Mouse (Mus musculus) myocyte (in vitro differentiated cells): ENCODE results near the gene Fat2. TPM values are rescaled to one million over a fixed set of nuclear protein-coding genes. Genes with fewer than 3 reads are reported as not detected.

Experiments
- H3K27me3 ChIP-seq: one replicate; pipeline ENCODE4 v1.6.1; 2011; ENCODE audit not compliant: control insufficient read depth, insufficient read depth, insufficient read length
- H3K36me3 ChIP-seq: one replicate; pipeline ENCODE4 v1.6.1; 2011; ENCODE audit not compliant: control insufficient read depth, insufficient read depth
- H3K4me2 ChIP-seq: one replicate; pipeline ENCODE4 v1.6.1; 2011; ENCODE audit warnings: low read depth, control low read depth
- H3K4me3 ChIP-seq: one replicate; pipeline ENCODE4 v1.5.1; 2011; ENCODE audit warnings: mild to moderate bottlenecking, control low read depth, moderate library complexity
- H3K79me2 ChIP-seq: one replicate; pipeline ENCODE4 v1.6.1; 2011; ENCODE audit not compliant: control insufficient read depth, insufficient read depth
- H3ac ChIP-seq: one replicate; pipeline ENCODE4 v1.6.1; 2011; ENCODE audit not compliant: control insufficient read depth, insufficient read length
- CEBPB ChIP-seq: IDR thresholded peaks from 2 replicates; pipeline ENCODE4 v1.6.1; 2011; ENCODE audit warnings: mild to moderate bottlenecking, moderate library complexity; ENCODE audit not compliant: poor library complexity, insufficient read depth, severe bottlenecking
- E2F4 ChIP-seq: IDR thresholded peaks from one replicate; pipeline ENCODE4 v1.6.1; 2011; ENCODE audit warnings: mild to moderate bottlenecking, control low read depth, moderate library complexity; ENCODE audit not compliant: insufficient read depth
- MAX ChIP-seq: IDR thresholded peaks from one replicate; pipeline ENCODE4 v1.6.1; 2011; ENCODE audit warnings: low read depth, mild to moderate bottlenecking, control low read depth
- MYOD1 ChIP-seq, 3 experiments: IDR thresholded peaks; one replicate each; pipeline ENCODE4 v1.6.1; 2011; ENCODE audit warnings: control low read depth in 2 of 3, low read depth in 2 of 3, mild to moderate bottlenecking in 2 of 3, moderate library complexity in 1 of 3; ENCODE audit not compliant: insufficient read length in 2 of 3, control insufficient read depth in 1 of 3
- MYOG ChIP-seq, 3 experiments: IDR thresholded peaks; one replicate each; pipeline ENCODE4 v1.6.1; 2011; ENCODE audit warnings: control low read depth in 2 of 3, low read depth in 2 of 3, mild to moderate bottlenecking in 2 of 3; ENCODE audit not compliant: insufficient read length in 2 of 3, control insufficient read depth in 1 of 3, insufficient read depth in 1 of 3
- POLR2A ChIP-seq: IDR thresholded peaks from one replicate; pipeline ENCODE4 v1.6.1; 2011; ENCODE audit warnings: low read depth, mild to moderate bottlenecking, control low read depth, moderate library complexity; ENCODE audit not compliant: insufficient read length
- POLR2AphosphoS2 ChIP-seq: IDR thresholded peaks from one replicate; pipeline ENCODE4 v1.6.1; 2011; ENCODE audit warnings: low read depth, control low read depth; ENCODE audit not compliant: insufficient read length
- REST ChIP-seq: IDR thresholded peaks from one replicate; pipeline ENCODE4 v1.6.1; 2011; ENCODE audit warnings: mild to moderate bottlenecking, control low read depth, moderate library complexity; ENCODE audit not compliant: insufficient read depth, insufficient read length
- SRF ChIP-seq: IDR thresholded peaks from one replicate; pipeline ENCODE4 v1.6.1; 2011; ENCODE audit warnings: low read depth; ENCODE audit not compliant: control insufficient read depth, insufficient read length
- TCF12 ChIP-seq: IDR thresholded peaks from one replicate; pipeline ENCODE4 v1.6.1; 2011; ENCODE audit warnings: mild to moderate bottlenecking, control low read depth; ENCODE audit not compliant: poor library complexity, insufficient read depth, severe bottlenecking
- TCF3 ChIP-seq: IDR thresholded peaks from one replicate; pipeline ENCODE4 v1.6.1; 2011; ENCODE audit warnings: low read depth, control low read depth; ENCODE audit not compliant: insufficient read length
- USF1 ChIP-seq: IDR thresholded peaks from one replicate; pipeline ENCODE4 v1.6.1; 2011; ENCODE audit warnings: low read depth, mild to moderate bottlenecking, control low read depth, moderate library complexity
- polyA plus RNA-seq: library from polyadenylated mRNA; unstranded; fragments of >200 nt; fragmentation: generic; extraction: Trizol; gene quantifications from one replicate; pipeline ENCODE4 v1.2.1, GENCODE M21; 2012; ENCODE audit warnings: missing spikeins

The Fat2 gene
- polyA plus RNA-seq, 1 experiment = 0.06 TPM

DNA sequence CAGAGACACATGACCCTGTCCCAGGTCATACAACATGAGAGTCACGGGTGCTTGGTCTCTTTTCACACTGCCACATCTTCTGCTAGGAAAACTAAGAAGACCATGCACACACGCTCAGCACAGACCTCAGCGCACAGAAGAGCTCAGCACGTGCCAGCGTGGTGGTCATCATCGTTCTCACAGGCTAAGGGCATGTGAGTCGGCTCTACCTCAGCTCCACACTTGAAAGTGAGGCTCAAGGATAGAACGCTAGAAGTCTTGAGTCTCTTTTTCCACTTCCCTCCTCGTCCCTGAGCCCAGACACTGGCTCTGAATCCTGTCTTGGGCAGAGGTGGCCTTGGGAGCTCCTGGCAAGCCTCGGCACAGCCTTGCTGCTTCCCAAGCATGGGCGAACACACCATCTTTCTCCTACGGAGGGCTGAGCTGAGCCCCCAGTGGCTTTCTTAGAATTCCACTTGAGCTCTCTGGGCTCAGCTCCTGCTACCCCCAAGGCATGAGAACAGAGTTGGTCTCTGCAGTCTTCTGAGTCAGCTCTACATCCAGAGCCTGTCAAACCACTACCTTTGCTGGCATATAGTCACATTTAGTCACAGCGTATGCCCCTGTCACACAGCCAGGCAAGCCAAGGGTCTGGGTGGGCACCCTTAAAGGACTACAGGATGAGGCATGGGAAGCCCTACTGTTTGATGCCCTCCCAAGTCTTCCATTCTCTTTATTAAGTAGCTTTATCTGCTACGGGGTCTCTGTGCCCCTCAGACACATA, 869 bp downstream of the Fat2 start:
- Histone ChIP-seq H3K4me3 (no peak overlapping the region), H3K27me3 (peaks cover 34% of the 10 kb centered on the region), H3K4me2 (no peak overlapping the region), H3ac (no peak overlapping the region), H3K36me3 (no peaks in the 10 kb centered on the region), H3K79me2 (no peaks in the 10 kb centered on the region)
- no peak for TF ChIP-seq SRF
- TF ChIP-seq TCF3 = no peak
- no peak for TF ChIP-seq MAX
- no peak for TF ChIP-seq POLR2AphosphoS2
- no peak for TF ChIP-seq MYOD1 (IDR thresholded peaks at IDR 0.05; ENCODE audit: control insufficient read depth in 1 of 3, insufficient read length in 2 of 3, low read depth in 2 of 3)
- TF ChIP-seq TCF12 = no peak
- TF ChIP-seq MYOG (IDR thresholded peaks at IDR 0.05; ENCODE audit: control insufficient read depth in 1 of 3, insufficient read depth in 1 of 3, insufficient read length in 2 of 3, low read depth in 2 of 3) = no peak

DNA sequence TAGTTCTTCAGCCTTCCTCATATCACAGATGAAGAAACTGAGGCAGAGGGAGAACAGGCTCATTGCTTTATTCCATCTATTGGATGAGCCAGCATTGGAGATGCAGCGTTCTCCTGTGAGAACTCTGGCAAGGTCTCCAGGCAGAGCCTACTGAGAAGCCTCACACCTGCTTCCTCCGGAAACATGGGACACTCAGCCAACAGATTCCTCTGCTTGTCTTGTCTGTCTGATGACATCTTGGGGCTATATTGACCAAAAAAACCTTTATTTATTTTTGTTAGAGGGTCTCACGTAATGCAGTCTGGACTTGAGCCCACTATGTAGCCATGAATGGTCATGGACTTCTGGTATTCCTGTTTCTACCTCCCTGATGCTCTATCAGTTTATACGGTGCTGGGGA, 1.8 kb downstream of the Fat2 start:
- Histone ChIP-seq H3K79me2 (no peaks in the 10 kb centered on the region), H3ac (no peak overlapping the region), H3K4me3 (no peak overlapping the region), H3K4me2 (no peak overlapping the region), H3K27me3 (peaks cover 27% of the 10 kb centered on the region), H3K36me3 (no peaks in the 10 kb centered on the region)
- TF ChIP-seq POLR2AphosphoS2 (no peak), SRF (no peak), MYOD1 (IDR thresholded peaks at IDR 0.05; ENCODE audit: control insufficient read depth in 1 of 3, insufficient read length in 2 of 3, low read depth in 2 of 3) (no peak), E2F4 (no peak), REST (no peak), TCF12 (no peak), MYOG (IDR thresholded peaks at IDR 0.05; ENCODE audit: control insufficient read depth in 1 of 3, insufficient read depth in 1 of 3, insufficient read length in 2 of 3, low read depth in 2 of 3) (no peak), TCF3 (no peak), POLR2A (no peak), CEBPB (no peak), MAX (no peak)

DNA sequence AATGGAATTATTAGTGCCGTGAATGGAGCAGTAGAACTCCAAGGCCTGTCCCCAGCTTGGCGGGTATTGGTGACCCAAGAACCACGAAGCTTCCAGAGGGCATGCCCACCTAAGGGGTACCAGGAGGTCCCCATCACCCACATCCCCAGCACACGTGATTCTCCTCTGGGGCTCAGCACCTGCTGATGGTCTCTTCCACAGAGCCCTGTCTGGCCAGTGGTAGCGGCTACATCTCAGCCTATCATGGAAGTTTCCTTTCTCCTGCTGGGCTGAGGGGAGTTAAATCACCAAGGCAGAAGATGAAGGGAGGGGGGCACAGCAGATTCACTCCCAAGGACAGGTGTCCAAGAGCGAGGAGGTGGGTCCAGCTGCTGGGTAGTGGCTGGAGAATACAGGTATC, 2.3 kb downstream of the Fat2 start:
- H3K36me3 ChIP-seq = no peaks in the 10 kb centered on the region
- H3K79me2 ChIP-seq = no peaks in the 10 kb centered on the region
- H3K4me2 ChIP-seq = no peak overlapping the region
- peaks cover 27% of the 10 kb centered on the region for H3K27me3 ChIP-seq
- H3ac ChIP-seq = no peak overlapping the region
- no peak overlapping the region for H3K4me3 ChIP-seq
- no peak for TF ChIP-seq SRF
- no peak for TF ChIP-seq POLR2A
- no peak for TF ChIP-seq TCF12
- TF ChIP-seq POLR2AphosphoS2 = no peak
- TF ChIP-seq MAX = no peak
- TF ChIP-seq E2F4 = no peak
- no peak for TF ChIP-seq MYOD1 (IDR thresholded peaks at IDR 0.05; ENCODE audit: control insufficient read depth in 1 of 3, insufficient read length in 2 of 3, low read depth in 2 of 3)
- TF ChIP-seq TCF3 = no peak
- TF ChIP-seq MYOG (IDR thresholded peaks at IDR 0.05; ENCODE audit: control insufficient read depth in 1 of 3, insufficient read depth in 1 of 3, insufficient read length in 2 of 3, low read depth in 2 of 3) = no peak
- no peak for TF ChIP-seq USF1
- TF ChIP-seq REST = no peak
- no peak for TF ChIP-seq CEBPB

DNA sequence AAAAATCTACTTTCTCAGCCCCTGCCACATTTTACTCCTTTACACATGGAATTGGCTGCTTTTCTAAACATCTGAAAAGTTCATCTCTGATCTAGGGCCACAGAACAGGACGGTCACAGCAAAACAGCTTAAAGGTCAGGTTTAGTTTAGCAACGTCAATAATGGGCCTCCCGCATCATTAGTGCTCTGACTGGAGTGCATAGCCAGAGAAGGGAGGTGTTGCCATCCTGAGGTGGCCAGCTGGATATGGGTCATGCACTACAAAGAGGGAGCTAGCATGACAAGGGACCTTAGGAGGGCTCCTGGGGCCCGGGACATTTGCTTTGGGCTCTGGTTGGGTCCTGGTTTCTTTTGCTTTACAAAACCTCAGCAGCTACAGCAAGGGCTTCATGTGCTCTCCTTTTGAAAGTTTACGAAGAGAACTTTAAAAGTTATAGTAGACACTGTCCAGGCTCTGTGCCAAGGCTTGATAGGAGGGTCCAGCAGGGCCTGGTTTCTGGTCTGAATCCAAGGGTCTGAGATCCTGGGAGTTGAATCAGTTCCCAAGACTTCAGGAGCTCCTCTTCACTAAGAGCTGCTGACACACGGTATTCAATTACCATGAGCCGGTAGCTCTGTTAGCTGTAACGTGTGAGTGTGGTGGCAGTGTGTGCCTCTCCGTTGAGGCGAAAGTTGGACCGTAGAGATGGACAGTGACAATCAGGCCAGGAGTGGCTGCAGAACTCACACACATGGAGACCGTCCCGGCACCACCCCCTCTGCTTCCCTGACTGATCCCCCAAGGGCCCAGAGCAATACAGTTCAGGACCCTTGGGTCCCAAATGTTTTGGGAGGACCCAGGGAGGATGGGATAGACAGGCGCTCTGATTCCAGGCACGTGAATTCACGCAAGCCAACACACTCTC, 6.2 kb downstream of the Fat2 start:
- Histone ChIP-seq H3K4me3 (no peak overlapping the region), H3K4me2 (no peak overlapping the region), H3K79me2 (no peaks in the 10 kb centered on the region), H3K36me3 (no peaks in the 10 kb centered on the region), H3K27me3 (peaks cover 9% of the 10 kb centered on the region), H3ac (no peak overlapping the region)
- no peak for TF ChIP-seq SRF
